Mouse (Mus musculus): Measurements from ENCODE around the gene Sardh. TPM values are rescaled to one million over a fixed set of nuclear protein-coding genes. Genes with fewer than 3 reads are reported as not detected.

Gene Sardh
- polyA plus RNA-seq, 1 experiment from 2014 or later, result 5.1 TPM

Other genes with a start within 250 kb of the Sardh start
- 78.0 and 80.0 TPM in 2 replicates for gene Cacfd1, start 238.4 kb downstream of the Sardh start, polyA plus RNA-seq (2015; fragmentation: Nextera tagmentation; extraction: Ambion mirVana)
- 0.44 and 0.84 TPM in 2 replicates for gene Slc2a6, start 220.3 kb downstream of the Sardh start, polyA plus RNA-seq (2015; fragmentation: Nextera tagmentation; extraction: Ambion mirVana)
- 3.5 and 6.4 TPM in 2 replicates for gene Mymk, start 176.2 kb downstream of the Sardh start, polyA plus RNA-seq (2015; fragmentation: Nextera tagmentation; extraction: Ambion mirVana)
- 2.9 and 4.3 TPM in 2 replicates for gene Adamtsl2, start 169.0 kb downstream of the Sardh start, polyA plus RNA-seq (2015; fragmentation: Nextera tagmentation; extraction: Ambion mirVana)
- gene Fam163b, start 105.8 kb downstream of the Sardh start, polyA plus RNA-seq (2015; fragmentation: Nextera tagmentation; extraction: Ambion mirVana), result 0.24 and 0.37 TPM in 2 replicates
- gene Dbh, start 83.1 kb downstream of the Sardh start, polyA plus RNA-seq (2015; fragmentation: Nextera tagmentation; extraction: Ambion mirVana), result 0.07 and 0.14 TPM in 2 replicates
- gene Vav2, start 178.7 kb upstream of the Sardh start, polyA plus RNA-seq (2015; fragmentation: Nextera tagmentation; extraction: Ambion mirVana), result 5.2 and 5.4 TPM in 2 replicates
- gene Brd3os, start 194.0 kb upstream of the Sardh start, polyA plus RNA-seq (2015; fragmentation: Nextera tagmentation; extraction: Ambion mirVana), result 15.4 and 15.7 TPM in 2 replicates

Data from embryonic facial prominence, embryonic 13.5 days (tissue).